Mouse (Mus musculus) bone marrow, adult 2 months (tissue): ENCODE measurements around the gene Nol11.
A peak's percentile ranks its signal among the peaks of the same experiment; 100 is the strongest.

Source experiments
- CTCF ChIP-seq: fragments of 200-500 bp; IDR thresholded peaks from 2 replicates; pipeline ENCODE4 v1.5.1; 2011; ENCODE audit warnings: low read length, control low read depth; ENCODE audit not compliant: control insufficient read depth, insufficient read depth
- POLR2A ChIP-seq: fragments of 200-500 bp; IDR thresholded peaks from 2 replicates; pipeline ENCODE4 v1.6.1; 2011; ENCODE audit warnings: low read depth, mild to moderate bottlenecking, control low read depth, low read length, borderline replicate concordance; ENCODE audit not compliant: control insufficient read depth

DNA sequence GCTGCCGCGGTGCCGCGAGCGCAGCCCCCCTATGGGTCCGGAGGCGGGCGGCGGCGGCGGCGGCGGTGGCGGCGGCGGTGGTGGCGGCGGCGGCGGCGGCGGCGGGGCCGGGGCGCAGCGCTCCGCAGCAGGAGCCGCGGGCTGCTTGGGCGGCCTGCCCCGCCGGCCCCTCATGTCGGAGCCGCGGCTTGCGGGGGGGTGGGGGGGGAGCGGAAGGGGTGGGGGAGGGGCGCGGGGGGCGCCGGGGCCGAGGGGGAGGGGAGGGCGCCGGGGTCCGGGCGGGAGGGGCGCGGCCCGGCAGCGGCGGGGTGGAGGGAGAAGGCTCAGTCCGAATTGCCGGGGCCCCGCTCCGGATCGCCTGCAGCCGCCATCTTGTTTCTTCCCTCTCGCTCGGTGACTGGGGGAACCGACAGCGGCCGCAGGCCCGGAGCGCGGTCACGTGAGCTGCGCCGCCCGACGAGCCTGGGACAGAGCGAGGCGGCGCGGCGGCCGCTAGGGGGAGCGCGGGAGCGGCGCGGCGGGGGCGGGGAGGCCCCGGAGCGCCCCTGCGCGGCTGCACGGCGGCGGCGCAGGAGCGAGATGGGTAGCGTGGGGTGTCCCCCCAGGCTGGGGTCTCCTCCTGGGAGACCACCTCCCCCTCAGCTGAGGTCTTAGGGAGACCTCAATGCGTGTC lies 57.3 kb downstream of the Nol11 start, which contains the start of gene Bptf:
- peak; percentile 81 for TF ChIP-seq POLR2A
- TF ChIP-seq CTCF = peak; percentile 71; the same call in 1 of the 2 replicates
